Mouse (Mus musculus) kidney, embryonic 15.5 days (tissue): ENCODE measurements at regions not wholly inside any gene's neighbourhood (a gene's known extent, or its start where the extent isn't known, plus 50 kb on each side); places are given as distances from the start of the nearest gene placed in this dataset.
"Not testable (repeated sequence)": the region's sequence is repeated elsewhere in the genome, so short reads cannot be mapped to it uniquely, and the experiment has no call there.

Source experiments
- ATAC-seq: fragments of 200-750 bp; cut with Nextera tagmentation; replicated peaks from 2 replicates; pipeline ENCODE4 v1.8.0; 2017; ENCODE audit warnings: moderate TSS enrichment; ENCODE audit not compliant: low FRiP score
- H3K27ac ChIP-seq: fragments of 300-500 bp; sonication (generic); 2 replicates; pipeline ENCODE4 v1.5.1; 2015; ENCODE audit warnings: mild to moderate bottlenecking, inconsistent platforms
- H3K27me3 ChIP-seq: fragments of 300-500 bp; sonication (generic); 2 replicates; pipeline ENCODE4 v1.6.1; 2015; ENCODE audit warnings: inconsistent platforms
- H3K36me3 ChIP-seq: fragments of 300-500 bp; sonication (generic); 2 replicates; pipeline ENCODE4 v1.6.1; 2015; ENCODE audit warnings: inconsistent platforms
- H3K4me1 ChIP-seq: fragments of 300-500 bp; sonication (generic); 2 replicates; pipeline ENCODE4 v1.6.1; 2015; ENCODE audit warnings: inconsistent platforms
- H3K4me2 ChIP-seq: fragments of 300-500 bp; sonication (generic); 2 replicates; pipeline ENCODE4 v1.6.1; 2015; ENCODE audit warnings: moderate library complexity, mild to moderate bottlenecking, inconsistent platforms
- H3K4me3 ChIP-seq: fragments of 300-500 bp; sonication (generic); replicated peaks from 2 replicates; pipeline ENCODE4 v1.5.1; 2015; ENCODE audit warnings: mild to moderate bottlenecking, inconsistent platforms
- H3K9ac ChIP-seq: fragments of 300-500 bp; sonication (generic); 2 replicates; pipeline ENCODE4 v1.6.1; 2015; ENCODE audit warnings: mild to moderate bottlenecking, inconsistent platforms
- H3K9me3 ChIP-seq: fragments of 300-500 bp; sonication (generic); replicated peaks from 2 replicates; pipeline ENCODE4 v1.6.1; 2016; ENCODE audit warnings: inconsistent platforms
- WGBS: fragments of 180-500 bp; shearing (Covaris S2); methylation state at CpG from one replicate; pipeline ENCODE4 v1.1.7; 2015; ENCODE audit warnings: mixed read lengths; 5-methylcytosine and 5-hydroxymethylcytosine counted together

DNA sequence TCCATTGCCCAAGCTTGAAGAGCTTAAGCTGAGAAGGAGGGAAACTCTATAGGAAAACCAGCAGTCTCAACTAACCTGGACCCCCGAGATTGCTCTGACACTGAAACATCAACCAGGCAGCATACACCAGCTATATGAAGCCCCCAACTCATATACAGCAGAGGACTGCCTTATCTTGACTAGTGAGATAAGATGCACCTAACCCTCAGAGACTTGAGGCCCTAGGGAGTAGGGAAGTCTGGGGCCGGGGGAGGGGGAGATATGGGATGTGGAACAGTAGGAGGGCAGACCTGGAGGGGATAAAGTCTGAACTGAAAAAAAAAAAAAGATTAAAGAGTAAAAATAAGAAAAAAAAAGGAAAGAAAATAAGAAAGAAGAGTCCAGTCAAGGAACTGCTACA is 540.5 kb upstream of the Pkdcc start:
- H3K27ac ChIP-seq, result no peak overlapping the region
- H3K9ac ChIP-seq, result no peak overlapping the region
- no peak overlapping the region for H3K4me2 ChIP-seq
- H3K4me3 ChIP-seq, result no peak overlapping the region
- no peaks in the 10 kb centered on the region for H3K4me1 ChIP-seq
- H3K9me3 ChIP-seq, result no peaks in the 10 kb centered on the region
- H3K36me3 ChIP-seq, result no peaks in the 10 kb centered on the region
- 96% methylated on average over 2 of the region's 2 CpGs for WGBS
- ATAC-seq, result no peak
- no peaks in the 10 kb centered on the region for H3K27me3 ChIP-seq

DNA sequence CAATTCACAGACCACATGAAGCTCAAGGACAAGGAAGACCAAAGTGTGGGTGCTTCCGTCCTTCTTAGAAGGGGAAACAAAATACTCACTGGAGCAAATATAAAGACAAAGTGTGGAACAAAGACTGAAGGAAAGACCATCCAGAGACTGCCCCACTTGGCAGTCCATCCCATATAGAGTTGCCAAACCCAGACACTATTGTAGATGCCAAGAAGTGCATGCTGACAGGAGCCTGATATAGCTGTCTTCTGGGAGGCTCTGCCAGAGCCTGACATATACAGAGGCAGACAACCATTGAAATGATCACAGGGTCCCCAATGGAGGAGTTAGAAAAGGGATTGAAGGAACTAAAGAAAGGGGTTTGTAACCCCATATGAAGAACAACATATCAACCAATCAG is 548.5 kb upstream of the Pkdcc start:
- ATAC-seq, H3K9ac ChIP-seq: not testable (repeated sequence)
- WGBS, result 90% methylated on average over 1 of the region's 1 CpGs

DNA sequence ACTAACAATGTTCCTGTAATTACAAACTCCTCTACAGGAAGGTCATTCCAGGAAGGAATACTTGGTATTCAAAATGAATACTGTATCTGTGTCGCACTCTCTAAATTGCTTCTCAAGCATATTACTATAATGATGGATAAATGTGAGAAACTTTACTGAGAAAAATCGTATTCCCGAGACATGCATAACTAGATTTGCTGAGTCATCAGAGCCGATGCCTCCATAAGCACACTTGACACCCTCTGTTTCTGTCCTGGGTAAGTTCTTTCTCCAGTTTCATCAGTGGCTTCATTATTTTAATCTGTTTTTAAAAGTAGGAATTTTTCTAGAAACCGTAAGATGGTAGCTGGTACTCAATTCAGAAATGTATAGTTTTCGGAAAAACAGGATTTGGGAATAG is 550.7 kb upstream of the Pkdcc start:
- no peak for ATAC-seq
- Histone ChIP-seq H3K9ac (no peak overlapping the region), H3K27ac (no peak overlapping the region), H3K4me1 (no peaks in the 10 kb centered on the region), H3K36me3 (no peaks in the 10 kb centered on the region), H3K9me3 (no peaks in the 10 kb centered on the region), H3K27me3 (no peaks in the 10 kb centered on the region), H3K4me2 (no peak overlapping the region), H3K4me3 (no peak overlapping the region)
- 91% methylated on average over 6 of the region's 6 CpGs for WGBS

More for the DNA sequence above, 548.5 kb upstream of the Pkdcc start:
- H3K27me3 ChIP-seq, H3K9me3 ChIP-seq, H3K4me3 ChIP-seq, H3K36me3 ChIP-seq, H3K27ac ChIP-seq, H3K4me2 ChIP-seq, H3K4me1 ChIP-seq: not testable (repeated sequence)

DNA sequence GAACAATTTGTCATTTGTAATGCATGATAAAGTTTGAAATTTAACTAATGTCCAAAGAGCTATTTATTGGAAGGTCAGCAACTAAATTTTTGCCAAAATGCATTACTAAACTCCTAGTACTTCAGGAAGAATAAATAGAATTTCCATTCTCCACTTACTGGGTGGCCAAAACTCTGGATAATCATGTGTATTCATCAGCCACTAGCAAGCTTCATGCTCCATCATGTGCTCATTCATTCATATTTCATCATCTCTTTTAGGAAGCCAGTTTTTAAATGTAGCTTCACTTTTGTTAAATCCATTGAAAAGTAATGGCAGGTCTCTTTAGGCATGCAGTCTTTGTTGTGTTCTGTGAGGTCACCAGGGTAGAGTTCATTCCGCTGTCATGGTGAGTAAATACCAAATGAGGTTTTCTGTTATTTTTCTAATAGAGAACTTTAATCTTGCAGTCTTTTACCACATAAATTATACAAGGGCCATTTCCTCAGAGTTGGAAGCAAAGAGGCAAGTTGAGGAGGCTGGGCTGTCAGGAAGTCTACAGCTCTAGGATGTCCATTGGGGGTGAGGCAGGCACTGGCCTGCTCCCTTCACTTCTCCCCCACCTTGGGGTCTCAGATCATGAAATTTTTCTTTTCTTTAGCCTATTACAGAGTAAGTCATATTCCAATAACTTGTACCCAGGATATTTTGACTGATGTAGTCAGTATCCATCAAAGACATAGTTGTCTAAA is 578.5 kb upstream of the Pkdcc start:
- no peak overlapping the region for H3K9ac ChIP-seq
- H3K27ac ChIP-seq, result no peak overlapping the region; the same call in 1 of the 2 replicates
- H3K36me3 ChIP-seq, result no peaks in the 10 kb centered on the region
- H3K4me2 ChIP-seq, result no peak overlapping the region
- H3K9me3 ChIP-seq, result no peaks in the 10 kb centered on the region
- H3K4me3 ChIP-seq, result no peak overlapping the region
- ATAC-seq, result peak; percentile 79
- no peaks in the 10 kb centered on the region for H3K4me1 ChIP-seq
- 49% methylated on average over 1 of the region's 1 CpGs for WGBS
- H3K27me3 ChIP-seq, result no peaks in the 10 kb centered on the region

DNA sequence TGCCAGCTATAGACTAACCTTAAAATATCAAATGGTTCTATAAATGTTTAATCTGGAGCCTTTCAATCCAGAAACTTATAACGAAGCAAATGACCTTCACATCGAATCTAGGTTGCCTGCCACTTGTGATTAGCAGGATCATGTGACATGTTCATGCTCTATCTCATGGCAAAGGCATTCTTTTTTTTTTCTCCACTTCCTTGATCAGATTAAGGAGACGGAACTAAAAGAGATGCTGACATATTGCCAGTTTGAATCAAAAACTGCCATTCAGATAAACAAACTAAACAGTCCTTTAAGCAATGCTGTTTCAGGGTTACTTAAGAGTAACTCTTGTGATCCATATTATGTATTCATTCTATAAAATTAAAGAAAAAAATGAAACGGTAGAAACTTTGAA is 579.2 kb upstream of the Pkdcc start:
- ATAC-seq, result no peak
- H3K4me3 ChIP-seq, result no peak overlapping the region
- H3K27ac ChIP-seq, result peak overlapping the region; percentile 66
- H3K36me3 ChIP-seq, result no peaks in the 10 kb centered on the region
- no peak overlapping the region for H3K4me2 ChIP-seq
- H3K9me3 ChIP-seq, result no peaks in the 10 kb centered on the region
- no peak overlapping the region for H3K9ac ChIP-seq
- H3K27me3 ChIP-seq, result no peaks in the 10 kb centered on the region
- no peaks in the 10 kb centered on the region for H3K4me1 ChIP-seq
- 52% methylated on average over 4 of the region's 4 CpGs for WGBS

DNA sequence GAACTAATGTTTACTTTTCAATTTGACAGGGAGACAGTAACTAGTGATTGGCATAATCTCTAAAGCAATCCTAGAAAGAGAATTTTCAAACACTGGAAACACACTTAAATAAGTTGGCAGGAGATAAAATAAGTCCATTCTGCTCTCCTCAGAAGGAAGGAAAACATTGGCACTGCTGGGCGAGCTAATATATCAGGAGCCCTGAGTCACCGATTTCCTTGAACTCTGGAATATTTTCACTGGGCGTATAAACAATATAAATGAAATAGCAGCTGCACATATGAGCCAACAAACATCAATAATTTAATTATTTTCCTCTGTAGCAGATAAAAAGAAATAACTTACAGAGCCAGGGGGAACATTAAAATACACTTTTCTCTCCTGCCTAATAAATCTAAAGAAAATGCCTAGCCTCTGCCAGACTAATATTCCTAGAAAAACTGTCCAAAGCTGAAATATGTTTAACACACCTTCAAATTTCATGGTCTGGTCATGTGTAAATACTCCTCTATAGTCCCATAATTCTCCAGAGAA is 608.4 kb upstream of the Pkdcc start:
- 60% methylated on average over 3 of the region's 3 CpGs for WGBS
- H3K4me3 ChIP-seq, result no peak overlapping the region

DNA sequence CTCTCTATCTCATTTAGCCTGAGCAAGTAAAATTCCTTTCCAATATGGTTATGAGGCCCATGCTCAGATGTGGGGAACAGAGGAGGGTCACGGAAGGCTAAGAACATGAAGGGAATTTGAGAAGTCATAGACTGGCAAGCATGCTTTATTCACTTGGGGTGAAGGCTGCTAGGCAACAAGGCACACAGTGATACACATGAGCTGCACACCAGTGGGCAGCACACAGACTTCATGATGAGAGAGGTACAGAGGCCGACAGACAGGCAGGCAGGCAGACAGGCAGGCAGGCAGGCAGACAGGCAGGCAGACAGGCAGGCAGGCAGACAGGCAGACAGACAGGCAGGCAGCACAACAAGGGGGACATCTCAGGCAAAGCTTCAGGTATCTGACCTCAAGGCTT is 631.3 kb upstream of the Pkdcc start:
- Histone ChIP-seq H3K36me3 (no peaks in the 10 kb centered on the region), H3K4me3 (no peak overlapping the region), H3K4me2 (no peak overlapping the region), H3K9me3 (no peaks in the 10 kb centered on the region), H3K4me1 (no peaks in the 10 kb centered on the region), H3K9ac (no peak overlapping the region), H3K27ac (no peak overlapping the region), H3K27me3 (no peaks in the 10 kb centered on the region)
- WGBS, result 54% methylated on average over 2 of the region's 2 CpGs
- no peak for ATAC-seq

More for the DNA sequence above, 608.4 kb upstream of the Pkdcc start:
- ATAC-seq, result no peak
- Histone ChIP-seq H3K9ac (no peak overlapping the region), H3K9me3 (no peaks in the 10 kb centered on the region), H3K4me2 (no peak overlapping the region), H3K4me1 (no peaks in the 10 kb centered on the region), H3K27ac (no peak overlapping the region; the same call in 1 of the 2 replicates), H3K36me3 (no peaks in the 10 kb centered on the region), H3K27me3 (no peaks in the 10 kb centered on the region)

DNA sequence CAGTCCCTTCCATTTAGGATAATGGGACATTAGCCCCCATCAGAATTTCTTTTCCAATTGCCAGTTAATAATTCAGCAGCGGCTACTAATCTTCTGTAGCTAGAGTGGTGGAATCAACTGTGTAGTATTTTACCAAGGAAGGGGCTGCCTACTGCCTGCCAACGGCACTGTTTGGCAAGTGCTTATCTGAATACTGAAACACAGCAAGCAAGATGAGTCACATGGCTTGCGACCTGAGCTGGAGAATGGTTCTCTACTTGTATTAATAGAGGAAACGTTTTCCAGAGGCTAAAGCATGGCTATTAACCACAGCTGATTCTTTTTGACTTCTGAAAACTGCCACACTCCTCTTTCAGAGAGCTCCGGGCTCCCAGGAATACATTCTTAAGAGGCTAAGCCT is 681.6 kb upstream of the Pkdcc start:
- Histone ChIP-seq H3K9me3 (no peaks in the 10 kb centered on the region), H3K9ac (no peak overlapping the region), H3K27me3 (no peaks in the 10 kb centered on the region), H3K4me3 (no peak overlapping the region), H3K36me3 (no peaks in the 10 kb centered on the region), H3K4me2 (no peak overlapping the region), H3K27ac (no peak overlapping the region), H3K4me1 (no peaks in the 10 kb centered on the region)
- ATAC-seq, result no peak
- 67% methylated on average over 5 of the region's 5 CpGs for WGBS

DNA sequence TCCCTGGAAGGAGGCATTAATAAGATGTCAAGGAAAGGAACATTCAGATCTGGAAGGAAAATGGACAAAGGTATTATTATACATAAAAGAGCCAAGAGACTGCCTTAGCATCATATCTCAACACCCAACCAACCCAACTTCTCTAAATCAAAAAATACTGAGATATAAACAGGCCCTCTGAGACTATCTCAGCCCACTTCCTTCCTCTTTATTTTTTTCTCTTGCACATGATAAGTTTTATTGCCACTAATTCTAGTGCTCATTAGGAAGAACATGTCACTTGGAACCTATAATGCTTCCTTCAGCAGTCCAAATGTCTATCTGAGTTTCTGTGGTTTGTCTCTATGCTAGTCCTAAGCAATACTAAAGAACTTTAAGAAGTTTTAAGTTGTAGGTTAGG is 697.0 kb upstream of the Pkdcc start:
- Histone ChIP-seq H3K9me3 (no peaks in the 10 kb centered on the region), H3K9ac (no peak overlapping the region), H3K4me2 (no peak overlapping the region), H3K27me3 (no peaks in the 10 kb centered on the region), H3K4me3 (no peak overlapping the region), H3K36me3 (no peaks in the 10 kb centered on the region), H3K4me1 (no peaks in the 10 kb centered on the region), H3K27ac (no peak overlapping the region)
- no peak for ATAC-seq

DNA sequence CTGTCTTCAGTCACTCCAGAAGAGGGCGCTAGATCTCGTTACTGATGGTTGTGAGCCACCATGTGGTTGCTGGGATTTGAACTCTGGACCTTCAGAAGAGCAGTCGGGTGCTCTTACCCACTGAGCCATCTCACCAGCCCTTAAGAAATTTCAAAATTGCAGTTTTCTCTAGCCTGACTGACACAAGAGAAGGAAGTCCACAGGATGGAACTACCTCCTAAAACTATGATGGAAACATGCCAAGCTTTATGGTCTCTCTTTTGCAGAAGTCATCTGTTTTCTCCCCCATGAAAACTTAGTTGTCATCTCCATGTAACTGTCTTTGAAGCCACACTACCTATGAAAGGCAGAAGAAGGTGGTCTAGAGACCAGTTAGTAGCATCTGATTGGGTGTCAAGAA is 698.2 kb upstream of the Pkdcc start:
- Histone ChIP-seq H3K27ac (no peak overlapping the region), H3K4me2 (no peak overlapping the region), H3K36me3 (no peaks in the 10 kb centered on the region), H3K9ac (no peak overlapping the region), H3K4me3 (no peak overlapping the region), H3K27me3 (no peaks in the 10 kb centered on the region), H3K4me1 (no peaks in the 10 kb centered on the region), H3K9me3 (no peaks in the 10 kb centered on the region)
- no peak for ATAC-seq
- WGBS, result 77% methylated on average over 3 of the region's 3 CpGs

DNA sequence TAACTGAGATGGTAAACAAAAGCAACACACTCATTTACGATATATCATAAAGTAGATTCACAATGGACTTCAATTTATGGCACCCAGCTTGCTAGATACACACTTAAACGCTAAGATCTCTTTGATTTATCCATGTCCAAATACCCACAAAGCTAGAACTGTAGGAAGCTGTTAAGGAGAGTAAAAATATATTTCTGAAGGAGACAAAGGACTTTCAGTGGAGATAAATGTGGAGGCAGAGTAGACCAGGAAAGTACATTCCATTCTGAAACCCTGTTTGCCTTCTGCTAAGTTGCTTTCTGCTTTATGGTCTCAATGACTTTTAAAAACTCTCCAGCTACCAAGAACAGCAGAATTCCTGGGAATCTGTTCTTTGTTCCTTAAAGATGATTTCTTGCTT is 701.3 kb upstream of the Pkdcc start:
- Histone ChIP-seq H3K27me3 (no peaks in the 10 kb centered on the region), H3K4me1 (no peaks in the 10 kb centered on the region), H3K4me2 (no peak overlapping the region), H3K36me3 (no peaks in the 10 kb centered on the region), H3K9me3 (no peaks in the 10 kb centered on the region), H3K4me3 (no peak overlapping the region), H3K9ac (no peak overlapping the region), H3K27ac (peak overlapping the region; percentile 56)
- ATAC-seq, result 0 out of 2 replicates have a peak, but pooled peaks have one; percentile 40
- WGBS, result 28% methylated on average over 2 of the region's 2 CpGs

DNA sequence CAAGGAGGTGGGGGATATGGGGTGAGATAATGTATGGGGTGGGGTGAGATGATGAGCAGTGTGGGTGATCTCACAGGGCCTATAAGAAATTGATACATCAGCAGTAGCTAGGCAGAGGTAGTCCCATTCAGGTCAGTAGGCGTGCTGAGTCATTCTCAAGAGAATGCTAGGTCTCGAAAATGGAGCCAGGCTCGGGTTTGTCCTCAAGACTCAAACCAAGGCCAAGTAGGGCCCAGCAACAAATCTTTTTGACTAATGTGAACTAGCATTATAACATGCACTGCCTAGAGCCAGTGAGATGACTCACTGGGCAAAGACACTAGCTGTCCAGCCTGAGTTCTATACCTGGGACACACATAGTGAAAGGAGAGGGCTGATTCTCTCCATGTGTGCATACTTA is 710.8 kb upstream of the Pkdcc start:
- no peak overlapping the region for H3K9ac ChIP-seq
- WGBS, result 80% methylated on average over 3 of the region's 3 CpGs
- no peaks in the 10 kb centered on the region for H3K4me1 ChIP-seq
- no peaks in the 10 kb centered on the region for H3K27me3 ChIP-seq
- no peak overlapping the region for H3K27ac ChIP-seq
- no peak for ATAC-seq
- no peaks in the 10 kb centered on the region for H3K9me3 ChIP-seq
- no peaks in the 10 kb centered on the region for H3K36me3 ChIP-seq
- H3K4me3 ChIP-seq, result no peak overlapping the region
- no peak overlapping the region for H3K4me2 ChIP-seq

DNA sequence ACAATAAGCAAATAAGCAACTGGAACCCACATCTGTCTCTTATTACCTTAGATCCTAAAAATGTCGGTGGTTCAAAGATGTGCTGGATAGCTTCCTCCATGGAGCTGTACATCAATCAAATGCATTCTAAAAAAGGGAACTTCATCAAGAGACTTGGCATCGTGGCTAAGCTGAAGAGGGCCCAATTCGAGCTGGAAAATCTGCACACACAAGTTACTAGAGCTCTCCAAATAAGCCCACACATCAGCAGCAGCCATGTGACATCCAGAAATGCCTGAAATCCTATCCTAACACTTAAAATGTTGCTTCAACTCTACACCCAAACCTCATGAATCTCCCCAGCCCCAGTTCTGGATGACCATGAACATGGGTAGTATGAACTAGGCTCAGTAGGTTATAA is 729.5 kb upstream of the Pkdcc start:
- no peak overlapping the region for H3K9ac ChIP-seq
- no peaks in the 10 kb centered on the region for H3K36me3 ChIP-seq
- no peak overlapping the region for H3K27ac ChIP-seq
- H3K9me3 ChIP-seq, result no peaks in the 10 kb centered on the region
- ATAC-seq, result no peak
- H3K27me3 ChIP-seq, result no peaks in the 10 kb centered on the region
- no peak overlapping the region for H3K4me2 ChIP-seq
- H3K4me1 ChIP-seq, result no peaks in the 10 kb centered on the region
- 42% methylated on average over 3 of the region's 3 CpGs for WGBS
- H3K4me3 ChIP-seq, result no peak overlapping the region
